Mouse (Mus musculus): ENCODE data around the gene Eif1ad. TPM values are rescaled to one million over a fixed set of nuclear protein-coding genes. Genes with fewer than 3 reads are reported as not detected.

Gene Eif1ad
- polyA plus RNA-seq, 1 experiment from 2014 or later: 45.8 TPM

DNA sequence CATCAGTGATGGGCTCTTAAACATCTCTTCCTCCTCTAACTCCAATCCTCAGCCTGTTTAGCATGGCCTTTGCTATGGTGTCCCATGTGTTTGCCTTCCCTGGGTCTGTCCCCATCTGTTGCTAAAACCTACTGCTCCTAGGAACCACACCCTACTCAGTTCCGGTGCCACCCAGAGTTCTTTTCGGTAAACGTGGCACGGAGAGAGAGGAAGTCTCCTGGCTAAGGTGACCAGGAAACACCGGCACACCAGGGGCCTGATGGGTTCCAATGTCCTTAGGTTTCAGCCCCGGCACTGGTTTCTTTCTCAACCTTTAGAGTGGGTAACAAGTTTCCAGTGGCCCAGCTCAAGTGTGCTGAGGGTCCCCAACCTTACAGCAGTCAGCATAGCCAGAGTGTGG is 54.0 kb downstream of the Eif1ad start:
- Histone ChIP-seq H3K4me1 (ENCODE audit: control insufficient read depth, insufficient read depth, low read length) (peaks cover 9% of the 10 kb centered on the region; the same call in 1 of the 2 replicates), H3K4me2 (ENCODE audit: low read depth, low read length) (no peak overlapping the region), H3K36me3 (ENCODE audit: control insufficient read depth, insufficient read depth, low read length) (no peaks in the 10 kb centered on the region), H3K9ac (ENCODE audit: low read length) (no peak overlapping the region), H3K27me3 (ENCODE audit: control insufficient read depth, insufficient read depth, low read length) (no peaks in the 10 kb centered on the region), H3K9me3 (replicated peaks; ENCODE audit: control insufficient read depth, low read length) (no peaks in the 10 kb centered on the region), H3K27ac (ENCODE audit: low read length) (no peak overlapping the region), H3K4me3 (replicated peaks; ENCODE audit: low read length) (no peak overlapping the region)
- ATAC-seq (ENCODE audit: insufficient read depth, low FRiP score): no peak
- WGBS: 95% methylated on average over 6 of the region's 6 CpGs

Other genes with a start within 250 kb of the Eif1ad start
- gene Klc2, start 248.2 kb upstream of the Eif1ad start, polyA plus RNA-seq (2015; fragmentation: Nextera tagmentation; extraction: Ambion mirVana): 13.6 TPM in 2 replicates
- 13.0 and 13.5 TPM in 2 replicates for gene Pacs1, start 93.6 kb upstream of the Eif1ad start, polyA plus RNA-seq (2015; fragmentation: Nextera tagmentation; extraction: Ambion mirVana)
- 253 and 275 TPM in 2 replicates for gene Sf3b2, start 71.3 kb upstream of the Eif1ad start, polyA plus RNA-seq (2015; fragmentation: Nextera tagmentation; extraction: Ambion mirVana)
- gene Gal3st3, start 68.4 kb upstream of the Eif1ad start, polyA plus RNA-seq (2015; fragmentation: Nextera tagmentation; extraction: Ambion mirVana): 1.7 and 2.1 TPM in 2 replicates
- not detected in 2 replicates for gene Catsper1, start 31.0 kb upstream of the Eif1ad start, polyA plus RNA-seq (2015; fragmentation: Nextera tagmentation; extraction: Ambion mirVana)
- gene Cst6, start 17.2 kb upstream of the Eif1ad start, polyA plus RNA-seq (2015; fragmentation: Nextera tagmentation; extraction: Ambion mirVana): 28.3 and 42.3 TPM in 2 replicates
- gene Banf1, start 427 bp downstream of the Eif1ad start, polyA plus RNA-seq (2015; fragmentation: Nextera tagmentation; extraction: Ambion mirVana): 377 and 400 TPM in 2 replicates
- 54.1 and 56.4 TPM in 2 replicates for gene Sart1, start 22.0 kb downstream of the Eif1ad start, polyA plus RNA-seq (2015; fragmentation: Nextera tagmentation; extraction: Ambion mirVana)
- 7.2 and 8.9 TPM in 2 replicates for gene Tsga10ip, start 35.8 kb downstream of the Eif1ad start, polyA plus RNA-seq (2015; fragmentation: Nextera tagmentation; extraction: Ambion mirVana)
- gene Drap1, start 58.2 kb downstream of the Eif1ad start, polyA plus RNA-seq (2015; fragmentation: Nextera tagmentation; extraction: Ambion mirVana): 203 and 207 TPM in 2 replicates
- gene AI837181, start 58.4 kb downstream of the Eif1ad start, polyA plus RNA-seq (2015; fragmentation: Nextera tagmentation; extraction: Ambion mirVana): 14.3 and 14.8 TPM in 2 replicates
- gene Fosl1, start 80.8 kb downstream of the Eif1ad start, polyA plus RNA-seq (2015; fragmentation: Nextera tagmentation; extraction: Ambion mirVana): not detected in 2 replicates
- gene Ccdc85b, start 91.2 kb downstream of the Eif1ad start, polyA plus RNA-seq (2015; fragmentation: Nextera tagmentation; extraction: Ambion mirVana): 4.7 and 5.7 TPM in 2 replicates
- 98.3 and 102 TPM in 2 replicates for gene Fibp, start 93.9 kb downstream of the Eif1ad start, polyA plus RNA-seq (2015; fragmentation: Nextera tagmentation; extraction: Ambion mirVana)
- 1.6 and 2.2 TPM in 2 replicates for gene Ctsw, start 101.8 kb downstream of the Eif1ad start, polyA plus RNA-seq (2015; fragmentation: Nextera tagmentation; extraction: Ambion mirVana)
- 156 and 167 TPM in 2 replicates for gene Efemp2, start 107.2 kb downstream of the Eif1ad start, polyA plus RNA-seq (2015; fragmentation: Nextera tagmentation; extraction: Ambion mirVana)
- gene Mus81, start 121.7 kb downstream of the Eif1ad start, polyA plus RNA-seq (2015; fragmentation: Nextera tagmentation; extraction: Ambion mirVana): 36.5 and 37.6 TPM in 2 replicates
- 2,233 and 2,288 TPM in 2 replicates for gene Cfl1, start 123.7 kb downstream of the Eif1ad start, polyA plus RNA-seq (2015; fragmentation: Nextera tagmentation; extraction: Ambion mirVana)
- 0.13 TPM in 1 of 2 replicates, not detected in the other for gene 1700020D05Rik, start 137.0 kb downstream of the Eif1ad start, polyA plus RNA-seq (2015; fragmentation: Nextera tagmentation; extraction: Ambion mirVana)
- 9.5 and 10.8 TPM in 2 replicates for gene Snx32, start 143.8 kb downstream of the Eif1ad start, polyA plus RNA-seq (2015; fragmentation: Nextera tagmentation; extraction: Ambion mirVana)
- gene Ovol1, start 193.9 kb downstream of the Eif1ad start, polyA plus RNA-seq (2015; fragmentation: Nextera tagmentation; extraction: Ambion mirVana): 21.5 and 29.5 TPM in 2 replicates
- gene Ap5b1, start 201.3 kb downstream of the Eif1ad start, polyA plus RNA-seq (2015; fragmentation: Nextera tagmentation; extraction: Ambion mirVana): 7.4 and 7.8 TPM in 2 replicates
- gene Rnaseh2c, start 235.1 kb downstream of the Eif1ad start, polyA plus RNA-seq (2015; fragmentation: Nextera tagmentation; extraction: Ambion mirVana): 109 and 125 TPM in 2 replicates
- 43.3 and 45.2 TPM in 2 replicates for gene Kat5, start 243.5 kb downstream of the Eif1ad start, polyA plus RNA-seq (2015; fragmentation: Nextera tagmentation; extraction: Ambion mirVana)